Mouse (Mus musculus): ENCODE results near the gene Shisa4.

- TF ChIP-seq CTCF (IDR thresholded peaks at IDR 0.05; ENCODE audit: low read depth, low read length): no peak
- TF ChIP-seq POLR2A (IDR thresholded peaks at IDR 0.05; ENCODE audit: borderline replicate concordance, low read depth, low read length): no peak
Observed at GRCm38 (mm10) chr1:135374175-135374867, 716 bp downstream of the Shisa4 start.

All from bone marrow macrophage, adult 2 months (primary cell).